Mouse (Mus musculus): Measurements from ENCODE around the gene A630095N17Rik. TPM values are rescaled to one million over a fixed set of nuclear protein-coding genes. Genes with fewer than 3 reads are reported as not detected.

The A630095N17Rik gene
- polyA plus RNA-seq, 1 experiment = not detected

DNA sequence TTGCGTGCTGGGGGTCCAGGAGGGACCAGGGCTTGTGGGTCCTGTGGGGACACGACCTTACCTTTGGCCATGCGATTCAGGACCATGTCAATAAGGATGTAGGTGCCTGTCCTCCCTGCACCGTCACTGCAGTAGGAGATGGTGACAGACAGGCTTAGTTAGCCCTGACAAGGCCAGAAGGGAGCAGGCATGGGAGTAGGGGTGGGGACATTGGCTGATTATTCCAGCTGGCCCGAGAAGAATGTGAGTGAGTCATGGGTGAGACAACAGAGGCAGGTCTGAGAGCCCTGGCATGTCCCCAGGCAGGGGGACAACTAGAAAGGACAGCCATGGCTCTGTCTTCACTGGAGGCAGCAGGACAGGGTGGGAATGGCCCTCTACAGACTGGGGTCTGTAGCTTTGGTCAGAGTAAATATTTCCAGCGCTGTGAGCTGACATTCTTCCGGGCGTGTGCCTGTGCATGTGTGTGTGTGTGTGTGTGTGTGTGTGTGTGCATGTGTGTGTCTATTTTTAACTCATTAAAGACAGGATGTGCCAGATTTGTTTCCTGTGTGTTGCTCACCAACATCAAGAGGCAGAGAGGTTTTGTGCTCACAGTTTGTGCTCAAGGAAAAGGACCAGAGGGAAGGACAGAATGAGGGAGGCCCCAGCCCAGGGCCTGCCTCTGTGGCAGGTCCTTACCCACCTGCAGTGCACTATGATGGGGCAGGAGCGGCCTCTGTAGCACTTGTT, 16.3 kb upstream of the A630095N17Rik start:
- DNase-seq = peak; percentile 68 to 85
- Histone ChIP-seq H3K4me1 (ENCODE audit: control insufficient read depth, insufficient read depth, low read length) (peaks cover 43% of the 10 kb centered on the region), H3K27ac (ENCODE audit: insufficient read depth, low read length) (peak overlapping the region; percentile 64)

DNA sequence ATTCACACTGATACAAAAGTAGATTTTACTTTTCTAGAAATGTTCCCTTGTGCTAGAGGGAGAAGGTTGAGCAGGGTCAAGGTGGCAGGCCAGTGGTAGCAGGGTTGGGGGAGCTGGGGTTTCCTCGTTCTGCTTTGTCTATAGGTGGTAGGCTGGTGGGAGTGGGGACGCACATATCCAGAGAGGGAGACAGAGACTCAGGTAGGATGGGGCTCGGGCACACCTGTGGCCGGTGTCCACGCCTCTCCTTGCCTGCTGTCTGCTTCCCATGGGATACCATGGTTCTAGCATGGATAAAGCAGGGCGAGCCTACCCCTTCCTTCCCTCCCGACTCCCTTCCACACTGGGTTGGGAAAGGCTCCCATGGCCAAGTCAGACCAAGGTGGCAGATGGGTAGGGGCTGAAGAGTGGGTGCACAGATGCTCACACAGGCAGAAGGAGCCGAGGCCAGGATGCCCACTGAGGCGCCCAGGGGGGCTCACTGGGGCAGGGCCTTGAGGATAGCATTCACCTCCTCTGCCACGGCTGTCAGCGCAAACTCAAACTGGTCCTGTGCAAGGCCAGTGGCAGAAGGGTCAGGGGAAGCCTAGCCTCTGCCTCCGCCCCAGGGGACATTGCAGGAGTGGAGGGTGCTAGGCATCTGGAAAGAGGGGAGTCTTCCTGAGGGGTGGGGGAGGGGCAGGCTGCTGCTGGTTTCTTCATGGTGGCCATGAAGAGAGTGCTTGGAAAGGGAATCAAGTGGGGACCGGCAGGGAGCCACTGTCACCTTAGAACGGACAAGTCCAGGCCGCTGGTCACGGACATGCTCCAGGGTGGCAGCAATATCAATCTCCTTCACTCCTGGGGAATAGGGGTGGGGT, 15.4 kb upstream of the A630095N17Rik start:
- DNase-seq = no peak
- Histone ChIP-seq H3K4me3 (replicated peaks; ENCODE audit: insufficient read depth, low read depth, low read length) (no peak overlapping the region), H3K27ac (ENCODE audit: insufficient read depth, low read length) (peak overlapping the region; percentile 64; the same call in 1 of the 2 replicates), H3K27me3 (ENCODE audit: control insufficient read depth, insufficient read depth, low read length) (no peaks in the 10 kb centered on the region), H3K4me1 (ENCODE audit: control insufficient read depth, insufficient read depth, low read length) (peaks cover 40% of the 10 kb centered on the region)
- TF ChIP-seq CTCF (IDR thresholded peaks at IDR 0.05; ENCODE audit: borderline replicate concordance, insufficient read depth, low read depth, low read length) (no peak), POLR2A (IDR thresholded peaks at IDR 0.05; ENCODE audit: borderline replicate concordance, insufficient read depth, low read length) (no peak)
- WGBS = 64% methylated on average over 16 of the region's 16 CpGs

More for the DNA sequence above, 16.3 kb upstream of the A630095N17Rik start:
- no peaks in the 10 kb centered on the region for H3K27me3 ChIP-seq (ENCODE audit: control insufficient read depth, insufficient read depth, low read length)
- no peak for TF ChIP-seq POLR2A (IDR thresholded peaks at IDR 0.05; ENCODE audit: borderline replicate concordance, insufficient read depth, low read length)
- TF ChIP-seq CTCF (IDR thresholded peaks at IDR 0.05; ENCODE audit: borderline replicate concordance, insufficient read depth, low read depth, low read length) = no peak
- 25% methylated on average over 9 of the region's 9 CpGs for WGBS
- H3K4me3 ChIP-seq (replicated peaks; ENCODE audit: insufficient read depth, low read depth, low read length) = no peak overlapping the region

DNA sequence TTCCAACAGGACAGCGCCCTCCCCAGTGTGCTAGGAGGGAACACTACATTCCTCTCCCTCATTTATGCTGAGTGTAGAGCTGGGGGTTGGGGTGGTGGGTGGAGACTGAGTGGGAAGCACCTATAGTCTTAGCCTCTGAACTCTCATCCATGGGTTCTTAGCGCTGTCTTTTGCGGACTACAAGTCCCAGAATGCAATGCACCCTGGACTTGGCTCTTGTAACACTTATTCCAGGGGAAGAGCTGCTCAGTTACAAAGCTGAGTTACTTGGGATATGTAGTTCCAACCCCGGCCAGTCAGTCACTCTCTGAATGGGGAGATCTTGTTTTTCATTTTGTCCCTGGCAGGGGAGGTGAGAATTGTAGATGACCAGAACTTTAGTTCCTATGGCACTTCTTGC, 12.9 kb upstream of the A630095N17Rik start:
- H3K27ac ChIP-seq (ENCODE audit: insufficient read depth, low read length) = no peak overlapping the region
- H3K4me1 ChIP-seq (ENCODE audit: control insufficient read depth, insufficient read depth, low read length) = peaks cover 26% of the 10 kb centered on the region
- peak; percentile 58 to 63 for DNase-seq
- TF ChIP-seq POLR2A (IDR thresholded peaks at IDR 0.05; ENCODE audit: borderline replicate concordance, insufficient read depth, low read length) (no peak), CTCF (IDR thresholded peaks at IDR 0.05; ENCODE audit: borderline replicate concordance, insufficient read depth, low read depth, low read length) (no peak)
- no peaks in the 10 kb centered on the region for H3K27me3 ChIP-seq (ENCODE audit: control insufficient read depth, insufficient read depth, low read length)
- 18% methylated on average over 4 of the region's 4 CpGs for WGBS
- no peak overlapping the region for H3K4me3 ChIP-seq (replicated peaks; ENCODE audit: insufficient read depth, low read depth, low read length)

DNA sequence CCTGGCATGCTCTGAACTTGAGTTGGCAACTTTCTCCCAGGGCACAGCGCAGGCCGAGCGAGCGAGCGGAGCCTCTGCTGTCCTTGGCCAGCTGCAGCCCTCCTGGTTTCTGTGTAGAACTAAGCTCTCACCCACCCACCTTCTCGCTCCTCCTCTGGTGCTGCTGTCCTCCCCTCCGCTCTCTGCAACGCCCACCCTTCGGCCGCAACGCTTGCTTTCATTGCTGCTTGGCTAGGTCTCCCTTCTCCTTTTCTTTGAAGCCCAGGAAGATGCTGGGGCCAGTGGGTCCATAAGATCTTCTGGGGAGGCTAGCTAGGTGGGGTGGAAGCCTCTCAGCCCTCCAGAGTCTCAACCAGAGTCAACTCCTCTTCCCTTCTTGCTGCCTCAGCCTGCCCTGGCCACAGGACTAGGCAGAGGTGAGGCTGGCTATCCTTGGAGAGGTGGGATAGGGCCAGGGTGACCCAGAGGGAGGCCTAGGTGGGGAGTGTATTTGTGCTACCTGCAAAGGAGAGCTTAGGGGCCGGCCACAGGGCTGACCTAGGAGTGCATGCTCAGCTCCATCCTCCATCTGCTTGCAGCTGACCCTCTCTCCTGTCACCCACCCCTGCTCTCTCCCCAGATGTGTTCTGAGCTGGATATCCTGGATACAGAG, 12.4 kb upstream of the A630095N17Rik start:
- 78% methylated on average over 12 of the region's 12 CpGs for WGBS
- H3K4me1 ChIP-seq (ENCODE audit: control insufficient read depth, insufficient read depth, low read length) = peaks cover 31% of the 10 kb centered on the region
- TF ChIP-seq CTCF (IDR thresholded peaks at IDR 0.05; ENCODE audit: borderline replicate concordance, insufficient read depth, low read depth, low read length) (no peak), POLR2A (IDR thresholded peaks at IDR 0.05; ENCODE audit: borderline replicate concordance, insufficient read depth, low read length) (no peak)

DNA sequence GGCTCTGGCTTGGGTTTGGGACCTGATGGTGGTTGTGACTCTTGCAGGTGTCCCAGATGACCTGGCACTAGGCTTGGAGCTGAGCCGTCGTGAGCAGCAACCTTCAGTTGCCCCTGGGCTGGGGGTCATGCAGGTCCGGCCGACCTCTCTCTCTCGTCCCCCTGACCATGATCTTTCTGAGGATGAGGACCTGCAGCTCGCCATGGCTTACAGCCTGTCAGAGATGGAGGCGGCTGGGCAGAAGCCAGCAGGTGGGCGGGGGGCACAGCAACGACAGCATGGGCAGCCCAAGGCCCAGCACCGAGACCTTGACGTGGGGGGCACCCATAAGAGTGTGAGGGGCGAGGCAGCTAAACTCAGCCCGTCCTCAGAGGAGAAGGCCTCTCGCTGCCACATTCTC, 11.5 kb upstream of the A630095N17Rik start:
- TF ChIP-seq CTCF (IDR thresholded peaks at IDR 0.05; ENCODE audit: borderline replicate concordance, insufficient read depth, low read depth, low read length) (no peak), POLR2A (IDR thresholded peaks at IDR 0.05; ENCODE audit: borderline replicate concordance, insufficient read depth, low read length) (no peak)
- Histone ChIP-seq H3K4me3 (replicated peaks; ENCODE audit: insufficient read depth, low read depth, low read length) (no peak overlapping the region), H3K27ac (ENCODE audit: insufficient read depth, low read length) (no peak overlapping the region), H3K27me3 (ENCODE audit: control insufficient read depth, insufficient read depth, low read length) (no peaks in the 10 kb centered on the region), H3K4me1 (ENCODE audit: control insufficient read depth, insufficient read depth, low read length) (peaks cover 35% of the 10 kb centered on the region)
- 85% methylated on average over 14 of the region's 14 CpGs for WGBS
- DNase-seq = no peak

More for the DNA sequence above, 12.4 kb upstream of the A630095N17Rik start:
- Histone ChIP-seq H3K27ac (ENCODE audit: insufficient read depth, low read length) (no peak overlapping the region), H3K27me3 (ENCODE audit: control insufficient read depth, insufficient read depth, low read length) (no peaks in the 10 kb centered on the region), H3K4me3 (replicated peaks; ENCODE audit: insufficient read depth, low read depth, low read length) (no peak overlapping the region)
- DNase-seq = no peak

DNA sequence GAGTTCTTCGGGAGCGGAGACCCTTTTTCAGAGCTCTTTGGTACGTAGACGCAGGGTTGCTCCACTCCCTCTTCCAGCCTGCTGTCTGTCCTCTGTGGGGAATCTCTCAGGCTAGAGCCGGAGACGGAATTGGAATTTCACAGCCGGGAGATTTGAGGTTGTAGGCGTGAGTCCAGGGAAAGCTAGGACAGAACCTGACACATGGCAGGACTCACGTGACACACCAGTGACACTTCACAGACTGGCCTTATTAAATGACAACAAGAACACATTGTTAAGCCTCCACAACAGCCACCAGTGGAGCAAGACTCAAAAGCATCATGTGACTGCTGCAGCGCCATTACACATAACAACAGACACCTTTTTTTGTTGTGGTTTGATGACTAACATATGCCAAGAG, 7.7 kb upstream of the A630095N17Rik start:
- WGBS = 23% methylated on average over 10 of the region's 10 CpGs
- Histone ChIP-seq H3K4me3 (replicated peaks; ENCODE audit: insufficient read depth, low read depth, low read length) (no peak overlapping the region), H3K27me3 (ENCODE audit: control insufficient read depth, insufficient read depth, low read length) (no peaks in the 10 kb centered on the region), H3K4me1 (ENCODE audit: control insufficient read depth, insufficient read depth, low read length) (peaks cover 29% of the 10 kb centered on the region), H3K27ac (ENCODE audit: insufficient read depth, low read length) (peak overlapping the region; percentile 77; the same call in 1 of the 2 replicates)
- TF ChIP-seq CTCF (IDR thresholded peaks at IDR 0.05; ENCODE audit: borderline replicate concordance, insufficient read depth, low read depth, low read length) = no peak
- no peak for TF ChIP-seq POLR2A (IDR thresholded peaks at IDR 0.05; ENCODE audit: borderline replicate concordance, insufficient read depth, low read length)
- peak; percentile 63 to 79 for DNase-seq
